Mouse (Mus musculus): ENCODE data around the gene Fam25c. TPM values are rescaled to one million over a fixed set of nuclear protein-coding genes. Genes with fewer than 3 reads are reported as not detected.

Fam25c gene
- total RNA-seq (2015) (not detected in 2 replicates), total RNA-seq (2017) (not detected in 2 replicates)

- ATAC-seq (replicated peaks; ENCODE audit: poor library complexity): no peak
These were observed at the start of gene Fam25c for GRCm38 (mm10) chr14:34355301-34355700. Gene Fam25c (minus strand): TSS chr14:34355433.

DNA sequence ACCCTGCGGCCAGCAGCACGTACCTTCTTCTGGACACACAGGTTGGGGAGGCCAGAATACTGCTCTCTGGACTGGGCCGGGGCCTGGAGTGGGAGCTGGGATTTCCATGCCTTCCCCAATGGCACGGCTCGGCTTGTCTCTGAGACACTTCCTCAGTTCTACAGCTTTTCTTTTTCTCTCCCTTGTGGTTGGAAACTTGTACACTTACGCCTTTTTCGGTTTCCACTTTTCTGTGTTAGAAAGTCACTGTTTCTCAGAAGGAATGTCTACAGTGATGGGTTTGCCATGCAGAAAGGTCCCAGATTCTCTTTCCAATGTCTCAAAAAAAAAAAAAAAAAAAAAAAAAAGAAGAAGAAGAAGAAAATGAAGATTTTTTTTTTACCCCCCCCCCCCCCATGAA is 48.2 kb upstream of the Fam25c start:
- no peak for ATAC-seq (replicated peaks; ENCODE audit: poor library complexity)

GRCm38 (mm10) chr14:34402871-34403270 is 47.6 kb upstream of the Fam25c start:
- ATAC-seq (replicated peaks; ENCODE audit: poor library complexity): no peak

- ATAC-seq (replicated peaks; ENCODE audit: poor library complexity): peak; percentile 100
These were observed 45.9 kb upstream of the Fam25c start for GRCm38 (mm10) chr14:34401135-34401534.

GRCm38 (mm10) chr14:34400021-34400420 is 44.8 kb upstream of the Fam25c start:
- no peak for ATAC-seq (replicated peaks; ENCODE audit: poor library complexity)

- ATAC-seq (replicated peaks; ENCODE audit: poor library complexity): no peak
These were observed 44.1 kb upstream of the Fam25c start for GRCm38 (mm10) chr14:34399301-34399700.

GRCm38 (mm10) chr14:34398901-34399300 is 43.7 kb upstream of the Fam25c start:
- ATAC-seq (replicated peaks; ENCODE audit: poor library complexity): no peak

DNA sequence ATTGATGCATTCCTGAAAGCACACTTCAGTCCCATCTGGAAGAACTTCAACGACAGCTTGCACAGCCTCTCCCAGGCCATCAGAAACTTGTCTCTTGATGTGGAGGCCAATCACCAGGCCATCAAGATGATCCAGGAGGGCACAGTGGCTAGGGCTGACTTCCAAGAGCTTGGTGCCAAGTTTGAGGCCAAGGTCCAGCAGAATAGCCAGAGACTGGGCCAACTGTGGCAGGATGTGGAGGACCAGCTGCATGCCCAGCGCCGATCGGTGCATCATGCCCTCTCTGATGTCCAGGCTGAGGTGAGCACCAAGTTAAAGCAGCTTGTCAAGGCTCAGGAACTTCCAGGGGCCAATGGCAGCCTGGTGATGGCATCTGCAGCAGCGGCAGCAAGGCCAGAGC is 42.6 kb upstream of the Fam25c start:
- no peak for ATAC-seq (replicated peaks; ENCODE audit: poor library complexity)

- no peak for ATAC-seq (replicated peaks; ENCODE audit: poor library complexity)
These were observed 38.1 kb upstream of the Fam25c start for GRCm38 (mm10) chr14:34393295-34393694.

DNA sequence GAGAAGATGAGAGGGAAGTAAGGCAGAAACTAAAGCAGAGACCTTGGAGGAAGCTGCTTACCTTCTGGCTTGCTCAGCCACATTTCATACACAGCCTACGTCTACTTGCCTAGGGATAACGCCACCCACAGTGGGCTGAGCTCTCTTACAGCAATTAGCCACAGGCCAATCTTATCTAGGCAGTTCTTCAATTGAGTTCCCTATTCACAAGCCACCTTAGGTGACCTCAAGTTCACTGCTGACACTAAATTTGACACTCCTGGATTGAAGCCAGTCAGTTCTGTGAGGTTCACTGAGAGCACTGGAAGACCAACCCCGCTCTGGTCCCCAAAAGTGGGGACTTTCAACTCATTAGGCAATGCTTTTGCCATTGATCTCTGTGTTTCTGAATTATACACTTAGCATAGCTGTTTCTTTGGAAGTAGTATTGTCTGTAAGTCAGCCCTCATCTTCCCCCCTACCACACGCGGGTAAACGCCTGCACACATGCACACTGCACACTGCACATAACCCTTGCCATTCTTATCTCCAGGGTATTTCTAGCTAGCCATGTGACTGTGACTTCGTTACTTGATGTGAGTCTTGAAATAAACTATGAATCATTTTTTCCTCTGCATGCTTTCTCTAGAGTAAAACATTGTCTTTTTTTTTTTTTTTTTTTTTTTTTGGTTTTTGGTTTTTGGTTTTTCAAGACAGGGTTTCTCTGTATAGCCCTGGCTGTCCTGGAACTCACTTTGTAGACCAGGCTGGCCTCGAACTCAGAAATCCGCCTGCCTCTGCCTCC is 27.9 kb upstream of the Fam25c start:
- no peak for ATAC-seq (replicated peaks; ENCODE audit: poor library complexity)

DNA sequence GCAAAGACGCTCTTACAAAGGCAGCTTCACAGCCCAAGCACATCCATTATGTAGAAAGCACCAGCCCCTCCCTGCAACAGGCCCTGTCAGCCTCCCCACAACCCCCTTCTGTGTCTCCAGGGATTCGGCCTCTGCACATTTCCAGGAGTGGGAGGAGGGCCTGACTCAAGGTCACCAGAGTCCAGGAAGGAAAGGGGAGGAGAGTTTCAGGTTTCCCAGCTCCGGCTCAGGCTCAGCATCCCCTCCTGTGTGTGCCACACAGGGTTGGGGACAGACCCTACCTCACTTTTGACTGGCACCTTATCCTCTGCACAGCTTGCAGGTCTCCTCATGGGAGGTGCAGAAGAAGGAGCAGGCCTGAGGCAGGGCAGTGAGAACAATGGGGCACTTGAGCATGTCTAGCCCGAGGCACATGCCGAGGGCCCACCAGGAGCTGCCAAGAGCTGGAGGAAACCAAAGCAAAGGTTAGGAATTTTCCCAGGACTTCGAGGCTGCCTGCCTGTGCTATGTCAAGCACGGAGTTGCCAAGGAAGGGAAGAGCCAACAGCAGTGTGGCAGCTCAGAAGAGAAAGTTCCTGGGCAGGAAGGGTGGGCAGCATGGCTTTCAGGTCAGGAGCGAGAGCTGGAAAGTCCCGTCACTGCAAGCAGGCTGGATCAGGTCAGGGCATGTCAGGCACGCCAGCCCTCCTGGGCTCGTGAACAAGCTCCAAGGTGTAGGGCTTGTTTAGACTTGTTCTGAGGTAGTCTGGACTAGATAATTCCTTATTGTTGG is 23.5 kb upstream of the Fam25c start:
- no peak for ATAC-seq (replicated peaks; ENCODE audit: poor library complexity)

GRCm38 (mm10) chr14:34377121-34377520 is 21.9 kb upstream of the Fam25c start:
- no peak for ATAC-seq (replicated peaks; ENCODE audit: poor library complexity)

GRCm38 (mm10) chr14:34375941-34376340 is 20.7 kb upstream of the Fam25c start:
- ATAC-seq (replicated peaks; ENCODE audit: poor library complexity): no peak

- ATAC-seq (replicated peaks; ENCODE audit: poor library complexity): no peak
These were observed 20.2 kb upstream of the Fam25c start, which contains the start of gene Mmrn2 for GRCm38 (mm10) chr14:34375415-34375904. Gene Mmrn2 (plus strand): TSS chr14:34375465.

- no peak for ATAC-seq (replicated peaks; ENCODE audit: poor library complexity)
These were observed 19.3 kb upstream of the Fam25c start, which contains the start of gene Sncg for GRCm38 (mm10) chr14:34374577-34374976. Gene Sncg (minus strand): TSS chr14:34374789.

DNA sequence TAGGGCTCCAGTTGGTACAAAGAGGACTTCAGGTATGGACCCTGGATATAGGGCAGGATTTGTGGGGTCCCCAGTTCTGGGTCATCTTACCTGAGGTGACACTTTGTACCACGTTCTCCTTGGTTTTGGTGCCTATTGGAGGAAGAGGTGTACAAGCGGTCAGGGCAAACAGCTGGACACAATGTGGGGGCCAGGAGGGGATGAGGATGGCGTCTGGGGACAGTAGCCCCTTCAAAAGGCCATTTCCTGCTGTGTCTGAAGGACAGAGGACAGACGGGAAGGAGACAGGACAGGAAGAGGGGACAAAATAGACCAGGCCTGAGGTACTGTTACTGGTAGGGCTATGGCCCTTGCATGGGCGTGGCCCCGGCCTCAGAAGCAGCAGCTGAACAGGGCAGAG is 18.3 kb upstream of the Fam25c start:
- ATAC-seq (replicated peaks; ENCODE audit: poor library complexity): no peak

DNA sequence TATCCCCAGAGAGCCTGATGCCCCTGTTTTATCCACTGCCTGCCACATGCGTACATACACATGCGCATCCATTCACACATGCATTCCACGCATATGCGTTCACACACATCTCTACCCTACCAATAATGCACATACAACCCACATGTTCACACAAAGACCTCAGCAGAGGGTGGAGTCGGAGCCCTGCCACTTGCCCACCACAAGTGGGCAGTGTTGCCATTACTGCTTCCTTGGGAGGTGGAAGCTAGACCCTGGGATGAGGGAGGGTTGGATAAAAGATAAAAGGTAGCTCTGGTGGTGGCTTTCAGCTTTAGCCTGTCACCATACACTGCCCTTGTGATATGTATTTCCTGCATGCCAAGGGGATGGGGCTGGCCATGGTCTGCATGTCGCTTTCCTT is 17.4 kb upstream of the Fam25c start:
- 0 out of 2 replicates have a peak, but pooled peaks have one; percentile 44 for ATAC-seq (replicated peaks; ENCODE audit: poor library complexity)

GRCm38 (mm10) chr14:34371763-34372162 is 16.5 kb upstream of the Fam25c start:
- no peak for ATAC-seq (replicated peaks; ENCODE audit: poor library complexity)

DNA sequence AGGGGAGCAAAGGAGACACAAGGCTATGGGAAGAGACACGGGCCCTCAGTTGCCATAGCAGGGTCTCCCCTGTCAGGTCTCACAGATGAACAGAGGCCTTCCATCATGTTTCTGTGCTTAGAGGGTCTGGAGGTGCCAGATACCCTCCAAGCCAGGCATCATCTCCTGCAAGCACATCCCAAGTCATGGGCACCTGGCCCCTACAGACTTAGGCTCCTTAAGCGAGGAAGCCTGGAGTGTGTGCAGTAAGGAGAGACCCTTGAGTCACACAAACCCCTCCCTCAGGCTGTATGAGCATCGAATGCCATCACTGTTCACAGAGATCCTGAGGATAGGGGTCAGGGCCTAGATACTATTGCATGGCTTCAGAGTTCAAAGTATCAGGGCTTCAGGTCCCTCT is 15.7 kb upstream of the Fam25c start:
- no peak for ATAC-seq (replicated peaks; ENCODE audit: poor library complexity)

DNA sequence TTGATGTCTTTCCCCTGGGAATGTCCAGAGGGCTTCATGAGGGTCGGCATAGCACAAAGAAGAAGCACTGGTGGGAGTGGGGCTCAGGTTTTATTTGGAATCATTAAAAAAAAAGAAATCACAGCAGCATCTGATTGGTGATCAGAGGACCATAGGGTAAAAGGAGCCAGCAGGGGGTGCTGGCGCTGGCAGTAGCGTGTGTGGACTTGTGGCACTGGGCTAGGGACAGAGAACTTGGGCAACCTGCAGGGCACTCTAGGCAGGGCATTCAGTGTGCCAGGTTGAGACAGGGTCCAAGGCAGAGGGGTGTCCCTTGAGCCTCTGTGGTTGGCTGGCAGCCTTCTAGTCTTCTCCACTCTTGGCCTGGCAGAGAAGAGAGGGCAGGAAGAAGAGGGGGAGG is 15.0 kb upstream of the Fam25c start:
- no peak for ATAC-seq (replicated peaks; ENCODE audit: poor library complexity)

- ATAC-seq (replicated peaks; ENCODE audit: poor library complexity): no peak
These were observed 9.9 kb upstream of the Fam25c start for GRCm38 (mm10) chr14:34365147-34365507.

Measured in megakaryocyte progenitor cell, adult 5-6 weeks (primary cell).